Mouse (Mus musculus) lung, adult 18-20 months (tissue): Measurements from ENCODE around the gene Syce1l.
A peak's percentile ranks its signal among the peaks of the same experiment; 100 is the strongest.

Experiments used
- DNase-seq, 2 experiments: peaks; one replicate each; pipeline ENCODE4 v3.0.0; 2022; ENCODE audit warnings: mixed read lengths in 2 of 2

Syce1l gene

DNA sequence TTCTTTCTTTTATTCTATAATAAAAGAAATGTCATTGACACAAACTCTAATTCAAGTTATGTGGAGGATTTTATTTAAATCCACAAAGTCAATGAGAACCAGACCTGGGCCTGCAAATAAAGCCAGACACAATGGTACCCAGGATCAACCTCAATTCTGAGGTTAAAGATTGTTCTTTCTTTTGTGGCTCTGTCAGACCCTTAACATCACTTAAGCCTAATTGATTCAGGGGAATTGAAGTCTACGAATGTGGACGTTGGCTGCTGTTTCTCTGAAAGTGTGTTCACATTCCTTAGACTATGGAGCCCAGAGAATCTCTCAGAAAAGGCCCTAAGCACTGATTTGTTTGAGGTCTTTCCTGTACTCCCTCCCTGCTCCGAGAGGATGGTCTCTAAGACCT is 30.3 kb downstream of the Syce1l start:
- DNase-seq = no peak

DNA sequence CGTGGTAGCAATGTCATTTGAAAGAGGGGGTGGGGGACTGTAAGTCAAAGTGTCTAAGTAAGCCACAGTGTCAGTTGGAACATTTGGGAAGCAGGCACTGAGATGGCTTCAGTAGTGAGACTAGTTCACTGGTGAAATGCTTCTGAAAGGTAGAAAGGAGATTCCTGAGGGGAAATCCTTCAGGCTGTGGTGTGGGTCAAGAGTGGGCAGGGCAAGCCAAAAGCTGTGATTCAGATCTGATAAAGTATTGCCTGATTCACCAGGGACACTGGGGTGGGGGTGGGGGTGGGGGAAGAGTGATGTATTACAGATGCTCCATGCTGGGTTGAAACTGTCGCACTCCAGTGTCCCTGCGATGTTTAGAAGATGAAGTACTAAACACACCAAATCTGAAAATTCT is 31.6 kb downstream of the Syce1l start:
- no peak for DNase-seq

DNA sequence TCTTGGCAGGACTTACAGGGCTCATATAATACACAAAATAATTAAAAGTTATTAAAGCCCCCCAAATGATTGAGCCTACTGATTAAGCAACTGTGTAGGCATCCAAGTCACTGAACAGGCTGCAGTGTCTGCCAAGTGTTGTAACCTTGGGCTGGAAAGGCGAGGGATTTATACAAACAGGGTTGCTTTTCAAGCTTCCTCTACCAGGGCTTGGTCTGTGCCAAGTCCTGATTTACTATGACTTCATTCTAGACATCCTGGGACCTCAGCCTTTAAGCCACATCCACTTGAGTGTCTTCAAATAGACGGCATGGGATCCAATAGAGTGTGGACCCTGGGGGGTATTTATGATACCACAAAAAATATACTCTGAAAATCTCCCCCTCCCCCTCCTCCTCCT is 32.3 kb downstream of the Syce1l start:
- DNase-seq = no peak

DNA sequence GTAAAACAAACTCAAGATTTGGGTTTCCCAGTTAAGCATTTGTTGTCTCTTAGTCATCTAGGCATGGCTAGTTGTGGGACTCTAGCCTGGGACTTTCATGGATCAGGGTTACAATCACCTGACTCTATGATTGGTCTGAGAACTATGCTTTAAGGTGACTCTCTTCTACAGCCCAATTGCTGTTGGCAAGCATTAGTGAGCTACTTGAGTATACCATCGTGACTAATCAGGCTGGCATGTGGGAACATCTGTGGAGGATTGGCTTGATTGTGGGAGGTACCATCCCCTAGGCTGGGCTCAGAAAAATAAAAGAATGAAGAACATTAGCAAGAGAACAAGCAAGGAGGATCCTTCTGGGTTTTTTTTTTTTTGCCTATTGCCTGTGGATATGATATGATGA is 33.8 kb downstream of the Syce1l start:
- no peak for DNase-seq

DNA sequence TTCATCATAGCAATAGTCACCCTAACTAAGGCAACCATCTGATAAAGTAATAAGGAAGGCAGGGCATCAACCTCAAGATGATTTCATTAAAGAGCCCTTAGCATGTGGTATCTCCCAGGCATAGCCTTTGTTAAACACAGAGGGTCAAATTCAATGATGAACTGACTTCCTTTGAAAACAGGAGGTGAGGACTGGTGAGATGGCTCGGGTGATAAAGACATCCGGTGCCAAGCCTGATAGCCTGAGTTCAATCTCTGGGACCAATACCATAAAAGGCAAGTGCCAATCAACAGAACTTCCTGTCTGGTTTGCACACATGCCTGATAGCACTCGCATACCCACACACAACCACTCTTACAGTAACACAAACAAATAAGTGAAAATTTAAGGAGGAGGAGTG is 36.3 kb downstream of the Syce1l start:
- DNase-seq = no peak

DNA sequence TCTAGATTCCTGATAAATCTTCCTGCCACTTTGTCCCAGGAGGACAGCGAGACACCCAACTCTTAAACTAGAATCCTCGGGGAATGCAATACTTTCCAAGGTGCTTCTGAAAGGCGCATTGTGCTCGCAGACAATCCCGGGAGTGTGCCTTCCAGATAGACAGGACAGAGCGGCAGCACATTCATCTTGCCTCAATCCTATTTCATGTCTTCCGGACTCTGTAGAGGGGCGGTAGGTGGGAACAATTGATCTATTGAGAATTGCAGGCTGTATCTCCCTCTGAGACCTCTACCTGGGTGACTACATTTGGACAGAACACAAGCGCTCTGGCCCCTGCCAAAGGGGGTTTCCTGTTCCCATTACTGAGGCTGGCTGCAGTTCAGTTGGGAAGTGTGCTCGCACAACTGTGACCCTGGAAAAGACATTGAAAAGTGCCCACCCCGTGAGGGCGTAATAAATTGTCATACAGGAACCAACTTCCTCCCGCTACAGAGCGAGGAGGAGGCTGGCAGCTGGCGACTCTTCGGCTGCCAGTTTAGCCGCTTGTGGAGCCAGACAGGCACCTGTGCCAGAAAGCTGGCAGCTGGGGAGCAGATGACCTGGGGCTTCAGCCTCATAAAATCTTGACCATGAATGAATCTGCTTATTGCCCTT is 45.0 kb downstream of the Syce1l start:
- DNase-seq = peak; percentile 35 to 43

DNA sequence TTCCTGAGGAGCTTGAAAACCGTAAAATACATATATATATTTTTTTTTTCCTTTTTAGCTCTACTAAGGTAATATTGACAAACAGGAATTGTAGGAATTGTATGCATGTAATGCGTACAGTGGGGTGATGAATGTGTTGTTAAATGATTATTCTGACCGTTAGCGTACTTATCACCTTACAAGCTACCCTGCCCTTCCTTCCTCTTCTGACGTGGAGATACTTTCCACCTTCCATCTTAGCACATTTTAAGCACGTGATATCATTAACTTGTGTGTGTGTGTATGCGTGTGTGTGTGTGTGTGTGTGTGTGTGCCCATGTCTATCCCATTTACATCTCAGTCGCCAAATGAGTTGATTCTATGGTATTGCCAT is 45.5 kb downstream of the Syce1l start:
- DNase-seq = no peak

DNA sequence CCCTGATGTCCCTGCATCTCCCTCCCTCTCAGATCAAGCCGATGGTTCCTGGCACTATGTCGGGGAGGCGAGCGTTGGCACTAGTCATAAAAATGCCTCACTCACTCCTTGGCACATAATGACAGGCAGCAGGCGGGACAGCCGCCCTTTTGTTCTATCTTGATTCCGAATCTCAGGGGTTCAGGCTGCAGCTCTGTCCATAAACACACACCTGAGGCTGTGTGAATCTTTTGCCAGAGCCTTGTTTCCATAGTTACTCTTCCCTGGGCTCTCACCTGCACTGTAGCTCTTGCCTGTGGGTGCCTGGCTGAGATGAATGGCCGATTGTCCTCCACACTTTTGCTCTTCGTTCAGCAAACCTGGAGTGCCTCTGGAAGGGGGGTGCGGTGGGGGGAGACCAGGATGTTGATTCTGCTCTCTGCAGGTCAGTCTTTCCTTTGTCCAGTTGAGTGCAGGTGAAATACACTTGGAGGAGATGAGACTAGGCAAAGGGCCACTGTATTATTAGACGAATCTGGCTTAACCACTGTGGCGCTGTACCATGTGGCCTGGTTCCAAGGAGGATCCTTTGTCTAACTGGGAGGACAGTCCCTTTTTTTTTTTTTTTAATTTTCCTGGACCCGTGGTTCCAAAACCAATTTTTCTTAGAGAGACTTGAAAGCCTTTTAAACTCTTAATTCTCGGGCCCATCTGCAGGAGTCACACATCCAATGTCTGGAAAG is 48.8 kb downstream of the Syce1l start:
- DNase-seq = no peak

DNA sequence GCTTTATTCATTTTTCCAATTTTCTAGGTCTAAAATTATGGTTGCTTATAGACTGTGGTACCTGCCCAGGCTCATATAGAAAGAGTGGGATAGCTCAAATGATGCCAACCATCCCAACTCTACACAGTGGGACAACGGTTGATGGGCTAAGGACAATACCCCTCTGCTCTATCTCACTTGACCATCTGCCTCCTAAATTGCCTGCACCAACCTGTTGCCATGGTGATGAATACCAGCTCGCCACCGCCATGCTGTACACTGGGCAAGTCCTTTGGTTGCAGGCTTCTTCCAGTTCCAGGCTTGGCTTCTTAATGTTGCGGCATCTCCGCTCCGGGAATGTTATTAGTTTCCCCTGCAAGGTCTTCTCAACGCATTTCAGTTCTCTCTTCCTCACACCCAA is 62.0 kb downstream of the Syce1l start:
- DNase-seq = no peak
